Mouse (Mus musculus) lung, adult 18-20 months (tissue): ENCODE results near the gene Selenow.
"Not testable (repeated sequence)": the region's sequence is repeated elsewhere in the genome, so short reads cannot be mapped to it uniquely, and the experiment has no call there.

Experiments used
- DNase-seq, 2 experiments: peaks; one replicate each; pipeline ENCODE4 v3.0.0; 2022; ENCODE audit warnings: mixed read lengths in 2 of 2

Selenow gene

DNA sequence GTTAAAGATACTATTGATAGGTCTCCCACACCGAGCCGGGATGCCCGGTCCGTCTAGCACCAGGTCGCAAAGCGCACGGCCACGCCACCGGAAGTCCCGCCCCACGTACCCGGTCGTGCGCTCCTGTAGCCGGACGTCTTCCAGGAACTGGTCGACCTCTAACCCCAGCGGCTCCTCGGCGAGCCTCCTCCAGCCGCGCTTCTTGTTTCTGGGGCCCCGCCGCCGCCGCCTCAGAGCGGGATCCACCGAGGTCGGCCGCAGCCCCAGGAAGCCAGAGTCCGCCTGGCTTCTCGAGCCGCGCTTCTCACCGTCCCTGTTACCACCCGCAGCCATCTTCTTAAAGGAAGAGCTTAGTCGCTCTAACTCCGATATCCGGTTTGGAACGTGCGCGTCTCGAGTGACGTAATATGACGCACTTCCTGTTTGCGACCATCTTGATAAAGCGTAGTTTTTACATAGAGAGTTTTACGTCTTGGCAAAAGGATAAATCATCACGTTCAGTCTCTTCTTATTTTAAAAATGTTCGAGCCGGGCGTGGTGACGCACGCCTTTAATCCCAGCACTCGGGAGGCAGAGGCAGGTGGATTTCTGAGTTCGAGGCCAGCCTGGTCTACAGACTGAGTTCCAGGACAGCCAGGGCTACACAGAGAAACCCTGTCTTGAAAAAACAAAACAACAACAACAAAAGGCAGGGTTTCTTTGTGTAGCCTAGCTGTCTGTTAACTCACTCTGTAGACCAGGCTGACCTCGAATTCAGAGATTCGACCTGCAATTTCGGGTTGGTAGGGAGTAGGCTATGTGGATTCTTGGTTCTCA lies 23.7 kb upstream of the Selenow start, which contains the start of gene Nop53:
Gene Nop53, minus strand, starts transcription at position 354 of the 816 bp plus-strand sequence.
- peak; percentile 94 to 95 for DNase-seq

DNA sequence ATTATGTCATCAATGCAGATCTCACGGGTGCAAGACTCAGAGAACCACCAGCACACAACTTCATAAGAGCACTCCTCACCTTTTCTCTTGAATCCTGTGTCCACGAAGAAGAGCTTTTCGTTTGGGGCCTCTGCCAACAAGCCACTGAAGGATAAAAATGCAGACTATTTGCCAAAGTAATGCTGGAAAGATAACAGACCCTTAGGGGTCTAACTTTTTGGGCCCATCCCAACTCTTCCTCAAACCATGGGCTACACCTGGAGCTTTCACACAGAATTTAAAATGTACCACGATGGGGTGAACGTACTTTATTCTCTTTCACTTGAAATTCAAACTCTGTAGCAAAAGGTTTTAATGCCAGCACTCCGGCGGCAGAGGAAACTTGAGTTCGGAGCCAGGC lies 23.0 kb upstream of the Selenow start:
- no peak for DNase-seq

DNA sequence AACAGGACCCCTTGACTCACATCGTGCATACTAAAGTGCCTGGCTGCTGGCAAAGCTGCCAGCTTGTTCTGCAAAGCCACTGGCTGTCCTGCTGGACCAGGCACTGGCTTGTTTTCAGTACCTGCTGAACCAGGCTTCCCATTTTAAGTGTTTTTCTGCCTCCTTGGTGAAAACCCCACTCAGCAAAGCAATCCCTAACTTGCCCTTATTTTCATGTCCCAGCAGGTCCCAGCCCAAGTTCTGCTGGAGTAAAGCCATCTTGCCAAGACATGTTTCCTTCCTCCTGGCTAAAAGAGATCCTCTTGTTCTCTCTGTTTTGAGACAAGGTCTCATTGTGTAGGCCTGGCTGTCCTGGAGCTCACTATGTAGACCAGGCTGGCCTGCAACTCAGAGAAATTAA lies 22.1 kb upstream of the Selenow start:
- DNase-seq, result no peak

DNA sequence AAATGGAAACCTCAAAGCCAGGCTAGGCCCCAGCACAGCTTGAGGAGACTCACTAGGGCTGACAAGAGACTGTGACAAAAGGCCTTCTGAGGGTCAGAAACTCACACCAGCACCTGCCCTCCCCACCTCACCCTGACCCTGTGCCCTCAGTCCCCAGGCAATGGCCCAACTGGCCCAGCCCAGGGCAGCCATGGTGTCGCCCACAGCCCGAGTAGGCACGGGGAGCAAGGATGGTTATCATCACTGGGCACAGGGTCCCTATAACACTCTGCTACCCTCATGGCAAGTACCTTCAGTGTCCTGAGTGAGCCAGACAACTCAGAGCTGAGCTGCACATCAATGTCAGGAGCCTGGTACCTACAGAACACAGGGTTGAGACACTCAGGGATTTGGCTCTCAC lies 16.4 kb upstream of the Selenow start:
- no peak for DNase-seq

DNA sequence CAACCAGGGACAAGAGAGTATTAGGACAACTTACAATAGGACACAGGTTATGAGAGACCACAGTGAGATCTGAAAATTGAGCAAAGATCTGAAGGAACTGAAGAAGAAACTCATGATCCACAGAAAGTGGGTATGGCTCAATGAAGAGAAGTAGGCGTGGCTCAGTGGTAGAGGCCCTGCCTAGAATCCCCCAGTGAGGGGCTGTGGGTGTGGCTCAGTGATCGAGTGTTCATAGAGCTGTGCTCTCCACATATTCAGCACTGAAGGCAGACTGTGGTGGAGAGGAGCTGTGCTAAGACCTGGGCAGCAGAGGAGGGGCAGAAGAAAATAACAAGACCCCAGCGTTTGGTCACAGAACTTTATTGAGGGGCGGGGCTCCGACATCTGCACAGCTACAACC lies 15.3 kb upstream of the Selenow start:
- no peak for DNase-seq

DNA sequence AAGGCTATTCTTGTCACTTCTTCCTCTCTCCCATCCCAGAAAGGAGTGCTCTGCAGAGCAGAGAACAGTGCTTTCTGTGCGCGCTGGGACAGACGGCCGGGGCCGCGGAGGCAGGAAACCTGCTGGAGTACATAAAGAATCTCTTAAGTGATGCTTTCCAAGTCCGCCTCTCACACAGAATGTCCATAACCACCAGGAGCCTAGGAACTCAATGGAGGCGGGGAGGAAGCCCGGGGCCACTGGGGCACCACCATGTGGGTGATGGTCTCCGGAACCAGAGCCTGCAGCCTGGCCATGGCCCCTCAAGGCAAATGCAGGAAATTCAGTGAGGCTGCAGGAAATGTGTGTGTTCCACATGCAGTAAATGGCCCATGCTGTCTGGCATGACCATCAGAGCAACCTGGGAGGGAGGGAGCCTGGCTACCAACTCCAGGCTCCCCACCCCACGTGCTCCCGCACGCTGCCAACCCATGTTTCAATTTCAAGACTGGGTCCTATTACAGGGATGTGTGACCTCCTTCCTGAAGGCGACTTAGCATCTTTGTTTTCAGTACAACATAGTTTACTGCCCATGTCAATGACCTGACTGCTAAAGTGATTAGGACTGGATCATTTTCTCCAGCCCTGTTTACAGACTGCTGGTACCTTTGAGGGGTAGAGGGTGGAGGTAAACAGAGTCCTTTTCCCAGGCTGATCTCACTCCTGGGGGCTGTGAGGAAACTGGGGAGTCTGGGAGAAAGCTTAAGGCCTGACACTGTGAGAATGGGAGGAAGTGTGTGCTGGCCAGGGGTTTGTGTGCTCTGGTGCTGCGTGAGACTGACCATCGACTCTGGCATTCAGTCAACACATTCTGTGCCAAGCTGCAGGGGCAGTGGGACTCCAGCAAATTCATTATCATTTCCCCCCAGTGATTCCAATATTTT lies 11.5 kb upstream of the Selenow start:
- no peak for DNase-seq

DNA sequence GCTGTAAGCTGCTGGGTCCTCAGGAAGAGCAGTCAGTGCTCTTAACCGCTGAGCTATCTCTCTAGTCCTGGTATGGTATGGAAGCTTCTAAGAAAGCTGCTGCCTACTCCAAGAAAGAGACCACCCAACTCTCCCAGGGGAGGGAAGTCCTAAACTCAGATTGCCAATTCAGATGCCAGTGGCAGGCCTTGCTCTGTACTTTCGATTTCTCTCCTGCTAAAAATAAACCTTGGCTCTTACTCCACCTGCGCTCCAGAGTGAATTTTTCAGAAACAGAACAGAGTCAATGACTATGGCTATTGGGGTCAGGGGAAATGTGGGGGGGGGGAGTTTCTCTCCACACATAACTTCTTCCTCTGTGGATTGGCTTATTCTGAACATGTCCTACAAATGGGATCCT lies 9.4 kb upstream of the Selenow start:
- DNase-seq, result no peak

DNA sequence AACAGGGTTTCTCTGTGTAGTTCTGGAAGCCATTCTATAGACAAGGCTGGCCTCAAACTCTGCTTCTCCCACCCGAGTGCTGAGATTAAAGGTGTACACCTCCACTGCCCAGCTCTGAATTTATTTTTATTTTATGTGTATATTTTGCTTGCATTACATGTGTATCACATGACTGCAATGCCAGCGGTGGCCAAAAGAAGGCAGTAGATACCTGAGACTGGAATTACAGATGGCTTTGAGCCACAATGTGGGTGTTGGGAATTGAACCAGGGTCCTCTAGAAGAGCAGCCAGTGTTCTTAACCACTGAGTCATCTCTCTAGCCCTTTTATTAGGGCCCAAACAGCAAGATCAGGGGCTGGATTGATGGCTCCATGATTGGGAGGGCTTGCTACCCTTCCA lies 8.3 kb upstream of the Selenow start:
- DNase-seq, result no peak

DNA sequence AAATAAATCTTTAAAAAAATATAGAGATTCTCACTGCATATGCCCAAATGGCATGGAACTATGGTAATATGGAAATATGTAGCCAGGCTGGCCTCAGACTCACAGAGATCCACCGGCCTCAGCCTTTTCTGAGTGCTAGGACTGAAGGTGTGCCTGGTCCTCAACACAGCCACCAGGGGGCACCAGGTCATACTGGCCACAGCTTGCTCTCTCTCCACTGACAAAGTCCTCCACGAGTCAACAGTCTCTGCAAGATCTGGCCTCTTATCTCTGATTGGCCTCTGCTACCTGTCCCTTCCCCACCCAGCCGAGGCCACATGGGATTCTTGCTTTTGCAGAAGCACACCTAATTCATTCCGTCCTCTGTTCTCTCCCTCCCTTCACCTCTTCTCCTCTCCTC lies 7.7 kb upstream of the Selenow start:
- DNase-seq, result peak; percentile 67 to 71

DNA sequence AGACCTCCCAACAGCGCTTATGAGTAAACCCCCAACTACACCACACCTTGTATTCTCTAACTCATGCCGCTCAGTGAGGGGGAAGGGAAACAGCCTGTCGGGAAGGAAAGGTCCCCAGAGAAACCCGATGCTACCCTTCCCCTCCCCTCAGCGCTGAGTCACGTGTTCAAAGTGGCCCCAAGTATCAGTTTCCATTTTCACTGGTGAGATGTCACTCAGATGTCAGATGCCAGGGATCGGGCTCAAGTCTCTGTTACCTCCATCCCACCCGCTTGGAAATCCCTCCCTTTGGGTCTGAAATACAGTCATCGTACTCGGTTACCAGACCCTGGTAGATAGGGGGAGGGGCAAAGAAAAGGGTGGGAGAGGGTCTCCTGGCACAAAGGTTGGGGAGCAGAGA lies 406 bp downstream of the Selenow start:
- peak; percentile 56 to 66 for DNase-seq

DNA sequence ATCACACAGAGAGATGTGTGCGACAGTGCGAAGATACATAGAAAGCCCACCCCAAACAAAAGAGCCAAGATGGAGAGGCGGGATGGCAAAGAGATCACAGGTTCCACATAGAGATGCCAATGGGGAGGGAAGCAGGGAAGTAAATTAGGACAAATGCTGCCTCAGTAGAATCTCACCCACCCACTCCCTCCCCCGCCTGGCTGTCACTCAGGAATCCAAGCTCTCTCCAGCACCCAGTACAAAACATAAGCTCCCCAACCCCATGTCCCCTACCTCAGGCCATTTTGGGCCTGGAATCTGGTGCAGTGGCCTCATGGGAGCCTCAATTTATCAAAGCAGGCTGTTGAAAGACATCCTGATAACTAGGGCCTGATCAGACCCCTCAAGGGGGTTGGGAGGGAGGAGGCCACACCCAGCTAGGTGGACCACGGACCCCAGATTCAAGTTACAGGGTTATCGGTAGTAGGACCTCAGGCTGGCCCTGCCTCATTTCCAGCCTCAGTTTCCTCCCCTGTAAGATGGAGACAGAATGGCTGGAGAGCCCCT lies 1.5 kb downstream of the Selenow start:
- no peak for DNase-seq

DNA sequence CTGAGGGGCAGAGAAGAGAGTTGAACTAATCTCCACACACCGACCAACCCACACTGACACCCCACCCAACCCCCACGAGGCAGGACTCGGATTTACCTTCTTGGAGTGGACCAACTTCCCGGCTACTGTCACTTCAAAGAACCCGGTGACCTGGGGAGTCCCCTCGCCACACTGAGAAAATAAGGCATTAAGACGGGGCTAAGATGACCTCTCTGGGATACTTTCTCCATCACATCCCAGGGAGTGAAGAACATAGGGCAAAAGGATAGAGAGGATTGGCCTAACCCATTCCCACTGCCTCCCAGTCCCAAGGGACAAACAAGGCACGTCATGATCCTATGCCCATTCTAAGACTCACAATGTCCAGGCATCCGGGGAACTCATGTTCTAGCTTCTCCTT lies 2.3 kb downstream of the Selenow start:
- no peak for DNase-seq

DNA sequence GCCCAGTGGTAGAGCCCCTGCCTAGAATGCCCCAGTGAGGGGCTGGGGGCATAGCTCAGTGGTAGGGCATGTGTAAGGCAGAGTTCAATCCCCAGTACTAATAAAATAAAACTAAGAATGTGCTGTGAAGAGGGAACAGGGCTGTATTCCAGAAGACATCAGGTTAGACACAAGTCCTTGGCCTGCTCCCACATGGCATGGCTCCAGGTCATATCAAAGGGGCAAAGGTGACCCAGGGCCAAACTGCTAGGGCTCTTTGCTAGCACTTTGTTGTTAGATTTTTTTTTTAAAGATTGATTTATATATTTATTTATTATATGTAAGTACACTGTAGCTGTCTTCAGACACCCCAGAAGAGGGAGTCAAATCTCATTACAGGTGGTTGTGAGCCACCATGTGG lies 3.8 kb downstream of the Selenow start:
- DNase-seq, result no peak

DNA sequence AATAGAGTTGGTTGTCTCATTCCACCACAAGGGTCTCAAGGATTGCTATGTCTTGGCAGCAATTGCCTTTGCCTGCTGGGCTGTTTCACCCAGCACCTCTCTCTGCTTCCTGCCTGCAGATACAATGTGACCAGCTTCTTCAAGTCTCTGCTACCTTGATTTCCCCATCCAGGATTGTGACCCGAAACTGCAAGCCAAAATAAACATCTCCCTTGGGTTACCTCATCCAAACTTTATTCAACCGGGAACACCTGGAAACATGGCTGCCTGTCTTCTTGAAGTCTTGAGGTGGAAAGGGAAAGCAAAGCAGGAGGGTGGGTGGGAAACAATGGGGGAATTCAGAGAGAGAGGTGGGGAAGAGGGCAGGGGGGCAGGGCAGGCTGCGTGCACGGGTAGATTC lies 5.2 kb downstream of the Selenow start:
- no peak for DNase-seq

DNA sequence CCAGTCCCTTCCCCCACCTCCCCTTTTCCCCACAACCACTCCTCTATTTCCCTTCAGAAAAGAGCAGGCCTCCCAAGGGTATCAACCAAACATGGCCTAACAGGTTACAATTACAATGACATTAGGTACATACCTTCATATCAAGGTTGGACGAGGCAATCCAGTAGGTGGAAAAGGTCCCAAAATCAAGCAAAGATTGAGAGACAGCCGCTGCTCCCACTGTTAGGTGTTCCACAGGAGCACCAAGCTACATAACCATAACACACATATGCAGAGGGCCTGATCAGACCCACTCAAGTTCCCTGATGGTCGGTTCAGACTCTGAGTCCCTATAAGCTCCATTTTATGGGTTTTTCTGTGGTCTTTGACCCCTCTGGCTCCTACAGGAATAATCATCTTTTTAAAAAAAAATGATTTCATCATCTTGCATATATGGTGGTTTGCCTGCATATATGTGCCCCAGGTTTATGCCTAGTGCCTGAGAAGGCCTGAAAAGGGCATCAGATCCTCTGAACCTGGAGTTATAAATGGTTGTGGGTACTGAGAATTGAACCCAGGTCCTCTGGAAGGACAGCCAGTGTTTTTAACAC lies 6.0 kb downstream of the Selenow start:
- DNase-seq, result no peak

DNA sequence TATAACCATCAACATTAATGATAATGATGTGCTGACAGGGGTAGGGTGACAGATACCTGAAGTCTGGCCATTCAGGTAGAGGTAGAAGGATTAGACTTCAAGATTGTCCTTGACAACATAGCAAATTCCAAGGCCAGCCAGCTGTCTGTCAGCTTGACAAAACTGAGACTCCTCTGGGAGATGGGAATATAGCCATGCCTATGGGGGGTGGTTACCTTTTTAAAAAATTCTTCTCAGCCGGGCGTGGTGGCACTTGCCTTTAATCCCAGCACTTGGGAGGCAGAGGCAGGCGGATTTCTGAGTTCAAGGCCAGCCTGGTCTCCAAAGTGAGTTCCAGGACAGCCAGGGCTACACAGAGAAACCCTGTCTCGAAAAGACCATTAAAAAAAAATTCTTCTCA lies 6.5 kb downstream of the Selenow start:
- not testable (repeated sequence) for DNase-seq

DNA sequence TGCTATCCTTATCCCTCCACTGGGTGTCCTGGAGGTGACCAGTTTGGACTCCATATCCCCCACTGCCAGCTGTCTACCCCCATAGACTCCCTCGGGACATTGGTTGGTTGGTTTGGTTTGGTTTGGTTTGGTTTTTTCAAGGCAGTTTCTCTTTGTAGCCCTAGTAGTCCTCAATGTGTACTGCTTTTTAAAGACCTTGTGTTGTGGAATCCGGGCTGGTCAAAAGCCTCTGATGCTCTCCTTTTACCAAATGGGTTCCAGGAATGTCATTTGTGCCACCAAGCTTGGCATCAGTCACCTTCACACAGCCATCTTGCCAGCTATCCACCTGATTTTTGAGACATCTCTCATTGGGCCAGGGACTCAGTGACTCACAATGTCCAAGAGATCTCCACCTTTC lies 7.5 kb downstream of the Selenow start:
- no peak for DNase-seq

DNA sequence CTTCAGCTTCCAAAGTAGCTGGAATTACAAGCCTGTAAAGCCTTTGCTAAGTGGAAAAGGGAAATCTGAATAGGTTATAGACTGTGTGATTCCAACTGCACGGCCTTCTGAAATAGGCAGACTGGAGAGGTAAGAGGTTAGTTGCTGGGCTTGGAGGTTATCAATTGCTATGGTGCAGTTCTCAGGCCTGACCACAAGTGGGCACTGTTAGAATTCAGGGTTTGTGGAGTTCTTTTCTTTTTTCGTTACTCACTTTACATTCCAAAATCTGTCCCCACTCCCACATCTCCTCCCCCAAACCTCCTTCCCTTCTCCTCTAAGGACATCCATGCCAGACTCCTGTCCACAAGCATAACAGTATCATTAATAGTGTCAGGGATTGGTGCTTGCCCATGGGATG lies 8.0 kb downstream of the Selenow start:
- peak; percentile 26 to 27 for DNase-seq

DNA sequence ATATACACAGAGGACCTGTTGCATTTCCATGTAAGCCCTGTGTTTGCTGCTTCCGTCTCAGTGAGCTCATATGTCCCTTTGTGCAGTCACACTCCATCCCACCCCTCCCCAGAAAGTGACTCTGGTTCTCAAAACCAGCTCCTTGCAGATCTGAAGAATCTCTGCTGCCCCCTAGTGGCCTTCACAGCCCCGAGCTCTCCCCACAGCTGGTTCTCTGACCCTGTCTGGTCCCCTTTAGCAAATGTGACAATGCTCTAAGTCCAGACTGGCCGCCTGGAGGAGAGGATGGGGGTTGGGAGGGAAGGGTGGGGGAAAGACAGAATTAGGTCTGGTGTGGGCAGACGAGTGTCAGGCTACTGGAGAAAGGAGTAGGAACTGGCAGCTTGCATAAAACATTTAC lies 10.0 kb downstream of the Selenow start:
- DNase-seq, result peak; percentile 53 to 59

DNA sequence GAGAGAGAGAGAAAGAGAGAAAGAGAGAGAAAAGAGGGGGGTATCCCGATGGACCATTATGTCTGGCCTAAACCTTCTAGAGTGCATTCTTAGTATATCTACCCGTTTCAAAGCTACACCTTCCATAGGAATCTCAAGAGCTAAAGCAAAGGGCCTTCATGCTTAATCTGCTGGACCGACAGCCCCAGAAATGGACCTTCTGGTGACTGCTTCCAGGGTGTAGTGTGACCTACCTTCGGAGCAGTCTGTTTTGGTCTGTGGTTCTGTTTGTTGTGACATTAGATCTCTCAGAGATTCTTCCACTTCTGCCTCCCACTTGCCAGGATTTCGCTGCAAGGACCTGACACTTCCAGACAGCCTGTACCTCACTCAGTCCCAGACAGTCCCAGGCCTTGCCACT lies 11.7 kb downstream of the Selenow start:
- no peak for DNase-seq

DNA sequence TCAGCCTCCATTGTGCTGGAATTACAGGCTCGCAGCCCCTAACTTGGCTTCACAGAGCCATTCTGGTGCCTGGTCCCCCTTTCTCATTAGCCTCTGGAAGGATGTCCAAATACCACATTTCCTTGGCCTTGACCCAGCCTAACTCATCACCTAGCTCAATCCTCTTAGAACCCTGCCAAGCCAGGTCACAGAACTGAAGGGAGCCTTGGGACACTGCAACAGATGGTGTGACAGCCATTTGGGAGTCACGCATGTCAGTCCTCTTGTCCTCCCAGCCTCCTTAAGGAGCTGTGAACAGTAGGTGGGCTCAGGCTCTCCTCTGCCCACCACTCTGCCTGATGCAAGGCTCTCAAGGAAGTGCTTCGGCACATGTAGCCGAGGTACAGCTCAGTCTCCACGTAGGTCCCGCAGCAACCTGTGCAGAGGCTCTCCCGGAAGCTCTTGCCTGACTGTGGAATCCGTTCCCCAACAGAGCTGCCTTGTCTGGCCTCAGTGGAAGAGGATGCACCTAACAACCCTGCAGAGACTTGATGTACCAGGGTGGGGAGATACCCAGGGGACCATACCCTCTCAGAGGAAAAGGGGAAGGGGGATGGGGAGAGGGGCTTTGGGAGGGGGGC lies 14.1 kb downstream of the Selenow start:
- no peak for DNase-seq

DNA sequence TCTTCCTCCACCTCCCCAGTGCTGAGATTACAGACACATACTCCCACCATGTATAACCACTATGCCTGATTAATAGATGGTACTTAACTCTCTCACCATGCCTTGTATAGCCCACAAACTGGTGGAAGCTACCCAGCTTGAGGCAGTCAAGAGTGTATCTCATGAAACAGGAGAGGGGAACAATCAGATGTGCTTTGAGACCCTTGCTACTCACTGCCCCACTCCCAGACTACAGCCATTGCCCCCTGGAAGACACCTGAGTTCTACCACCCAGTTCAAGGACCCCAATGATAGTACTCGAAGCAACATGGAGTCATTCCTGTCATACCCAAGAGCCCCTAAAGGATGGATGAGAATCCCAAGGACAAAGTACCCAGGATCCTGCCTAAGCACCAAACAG lies 15.6 kb downstream of the Selenow start:
- no peak for DNase-seq

DNA sequence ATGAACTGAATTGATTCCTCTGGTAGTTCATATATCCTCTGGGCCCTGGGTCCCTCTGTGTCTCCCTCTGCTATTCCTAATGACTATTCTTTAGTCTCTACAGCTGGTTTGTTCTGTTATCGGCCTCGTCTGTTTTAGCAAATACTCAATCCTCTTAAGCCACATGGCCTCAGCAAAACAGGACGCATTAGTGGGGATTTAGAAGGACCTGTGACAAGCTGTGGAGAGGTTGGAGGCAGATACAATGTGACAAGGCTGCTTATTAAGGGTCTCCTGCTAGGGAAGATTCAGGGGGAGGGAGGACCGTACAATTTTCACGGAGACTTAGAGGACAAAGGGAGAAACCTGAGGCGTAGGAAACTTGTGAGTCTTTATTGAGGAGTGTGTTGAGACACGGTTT lies 16.3 kb downstream of the Selenow start:
- no peak for DNase-seq
